Mouse (Mus musculus): ENCODE data around the gene Nubp1.
A peak's percentile ranks its signal among the peaks of the same experiment; 100 is the strongest.

The Nubp1 gene

GRCm38 (mm10) chr16:10471950-10472349, 60.2 kb downstream of the Nubp1 start:
- DNase-seq, result peak; percentile 31 to 43
